Mouse (Mus musculus) heart, adult 2 months (tissue): ENCODE measurements around the gene Hist2h2aa1.

ENCODE experiments used
- CTCF ChIP-seq: fragments of 200-600 bp; IDR thresholded peaks from 2 replicates; pipeline ENCODE4 v1.8.1; 2022; ENCODE audit warnings: antibody characterized with exemption, mild to moderate bottlenecking, moderate library complexity
- EP300 ChIP-seq: fragments of 200-500 bp; IDR thresholded peaks from 2 replicates; pipeline ENCODE4 v1.6.1; 2011; ENCODE audit warnings: low read depth, low read length, control low read depth; ENCODE audit not compliant: insufficient read depth
- POLR2A ChIP-seq: fragments of 200-500 bp; IDR thresholded peaks from 2 replicates; pipeline ENCODE4 v1.6.1; 2011; ENCODE audit warnings: mild to moderate bottlenecking, low read depth, low read length, control low read depth; ENCODE audit not compliant: insufficient read depth

- no peak for TF ChIP-seq CTCF
- no peak for TF ChIP-seq POLR2A
- no peak for TF ChIP-seq EP300
These were observed 48.7 kb upstream of the Hist2h2aa1 start for GRCm38 (mm10) chr3:96196437-96197128.
